Mouse (Mus musculus) C2C12 (cell line): ENCODE measurements around the gene Tnf.

ENCODE experiments used
- CEBPB ChIP-seq: IDR thresholded peaks from one replicate; pipeline ENCODE4 v1.6.1; 2011; ENCODE audit warnings: low read depth, mild to moderate bottlenecking, control low read depth, moderate library complexity
- CTCF ChIP-seq: IDR thresholded peaks from one replicate; pipeline ENCODE4 v1.5.1; 2011; ENCODE audit not compliant: control insufficient read depth, insufficient read depth, insufficient read length
- FOSL1 ChIP-seq: IDR thresholded peaks from one replicate; pipeline ENCODE4 v1.8.0; 2011; ENCODE audit warnings: mild to moderate bottlenecking, low read length; ENCODE audit not compliant: poor library complexity, insufficient read depth, severe bottlenecking
- MAX ChIP-seq: IDR thresholded peaks from one replicate; pipeline ENCODE4 v1.6.1; 2011; ENCODE audit warnings: mild to moderate bottlenecking, control low read depth
- MYOD1 ChIP-seq: IDR thresholded peaks from one replicate; pipeline ENCODE4 v1.6.1; 2011; ENCODE audit warnings: low read depth; ENCODE audit not compliant: control insufficient read depth, insufficient read length
- MYOG ChIP-seq: IDR thresholded peaks from one replicate; pipeline ENCODE4 v1.6.1; 2011; ENCODE audit not compliant: control insufficient read depth, insufficient read length; ENCODE audit errors: extremely low read depth
- USF1 ChIP-seq: IDR thresholded peaks from one replicate; pipeline ENCODE4 v1.6.1; 2011; ENCODE audit warnings: low read depth, mild to moderate bottlenecking, control low read depth, moderate library complexity

DNA sequence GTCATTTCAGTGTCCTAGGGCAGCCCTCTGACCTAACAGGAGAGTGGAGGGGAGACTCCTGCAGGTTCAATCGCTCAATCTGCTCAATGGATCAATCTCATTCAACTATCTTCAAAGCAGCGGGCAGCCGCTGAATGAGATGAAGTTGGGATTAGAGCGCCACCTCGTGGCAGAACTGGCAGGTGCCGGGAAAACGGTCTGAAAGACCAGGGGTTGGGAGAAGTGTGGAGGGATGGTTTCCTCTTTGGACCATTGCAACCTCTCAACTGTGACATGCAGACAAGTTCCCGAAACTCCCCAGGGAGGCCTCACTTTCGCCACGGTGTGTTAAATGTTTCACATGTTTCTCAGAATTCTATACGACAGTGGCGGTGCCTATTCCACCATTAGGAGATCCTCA is 30.2 kb upstream of the Tnf start:
- TF ChIP-seq CTCF (peak; percentile 46), MAX (no peak), CEBPB (no peak), USF1 (no peak), MYOG (no peak), FOSL1 (no peak), MYOD1 (no peak)
